Mouse (Mus musculus) layer of hippocampus, adult 9-10 months (tissue): ENCODE data around the gene Acvr1.
A peak's percentile ranks its signal among the peaks of the same experiment; 100 is the strongest.

Experiments used
- DNase-seq: peaks from one replicate; pipeline ENCODE4 v3.0.0; 2022; ENCODE audit warnings: low spot score

Gene Acvr1

GRCm38 (mm10) chr2:58557045-58557845 lies 9.7 kb downstream of the Acvr1 start:
- no peak for DNase-seq

DNA sequence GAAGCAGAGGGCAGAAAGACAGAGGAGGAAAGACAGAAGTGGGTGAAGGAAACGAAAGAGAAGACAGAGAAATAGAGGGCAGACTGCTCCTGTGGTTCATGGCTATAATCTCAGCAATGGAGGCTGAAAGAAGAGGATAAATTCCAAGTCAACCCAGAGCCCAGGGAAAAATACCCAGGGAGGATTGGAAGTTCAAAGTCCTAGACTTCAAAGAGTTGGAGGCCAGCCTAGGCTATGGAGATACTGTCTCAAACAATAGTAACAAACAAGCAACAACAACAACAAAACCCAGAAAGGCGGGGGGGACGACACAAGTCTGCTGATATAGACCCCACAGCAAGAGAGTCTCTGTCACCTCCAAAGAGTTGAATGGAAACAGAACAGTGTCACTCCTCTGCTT lies 14.7 kb downstream of the Acvr1 start:
- DNase-seq: no peak

- no peak for DNase-seq
Observed at GRCm38 (mm10) chr2:58551866-58552265, 15.1 kb downstream of the Acvr1 start.

DNA sequence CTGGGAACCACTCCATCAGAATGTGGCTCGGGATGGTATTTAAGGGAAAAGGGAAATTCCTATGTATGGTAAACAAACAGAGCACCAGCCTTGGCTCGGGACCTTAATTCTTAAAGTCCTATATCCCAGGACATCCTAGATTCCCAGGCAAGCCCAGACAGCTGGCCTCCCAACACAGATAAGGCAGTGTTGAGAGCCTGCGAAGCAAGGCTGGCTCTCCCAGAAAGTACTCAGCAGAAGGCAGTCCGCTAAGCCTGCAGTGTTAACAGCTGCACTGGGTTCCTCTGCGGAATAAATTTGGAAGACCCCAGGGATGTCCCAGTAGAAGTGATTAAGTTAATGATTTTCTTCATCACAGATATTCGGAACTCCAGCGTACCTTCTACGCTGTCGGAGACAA lies 16.5 kb downstream of the Acvr1 start:
- no peak for DNase-seq

DNA sequence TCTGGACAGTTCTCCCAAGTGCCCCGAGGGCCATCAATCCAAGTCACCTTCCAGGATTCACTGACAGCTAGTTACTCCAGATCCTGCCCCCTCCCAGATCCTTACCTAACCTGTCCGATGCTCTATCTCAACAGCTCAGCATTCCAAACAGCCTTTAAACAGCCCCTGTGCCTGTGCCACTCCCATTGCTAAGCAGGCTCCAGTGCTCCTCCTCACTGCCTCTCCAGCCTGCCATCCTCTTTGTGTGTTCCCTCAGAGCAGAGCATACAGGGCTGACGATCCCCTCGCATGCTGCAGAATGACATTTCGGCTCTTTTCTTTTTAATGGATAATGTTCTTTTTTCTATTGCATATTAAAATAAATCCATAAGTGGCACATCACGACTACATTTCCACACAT lies 17.0 kb downstream of the Acvr1 start:
- DNase-seq: no peak

GRCm38 (mm10) chr2:58548943-58549342 lies 18.0 kb downstream of the Acvr1 start:
- DNase-seq: no peak

GRCm38 (mm10) chr2:58546264-58546663 lies 20.7 kb downstream of the Acvr1 start:
- no peak for DNase-seq

DNA sequence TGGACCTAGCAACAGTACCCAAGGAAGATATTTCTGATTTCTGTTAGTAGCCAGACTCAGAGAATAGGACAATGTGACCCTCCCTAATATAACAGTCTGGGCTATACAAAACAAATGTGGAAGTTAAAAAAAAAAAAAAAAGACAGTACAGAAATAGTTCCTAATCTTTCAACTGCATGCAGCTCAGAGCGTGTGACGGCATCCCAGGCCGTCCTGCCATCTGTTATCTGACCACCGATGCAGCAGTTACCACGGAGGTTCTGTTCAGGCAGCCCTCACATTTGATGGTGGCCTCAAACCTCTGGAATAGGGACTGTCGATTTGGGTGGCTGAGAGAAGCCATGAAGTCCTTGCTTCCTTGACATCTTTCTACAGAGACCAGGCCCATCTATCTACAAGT lies 22.6 kb downstream of the Acvr1 start:
- no peak for DNase-seq

GRCm38 (mm10) chr2:58543252-58543651 lies 23.7 kb downstream of the Acvr1 start:
- no peak for DNase-seq

DNA sequence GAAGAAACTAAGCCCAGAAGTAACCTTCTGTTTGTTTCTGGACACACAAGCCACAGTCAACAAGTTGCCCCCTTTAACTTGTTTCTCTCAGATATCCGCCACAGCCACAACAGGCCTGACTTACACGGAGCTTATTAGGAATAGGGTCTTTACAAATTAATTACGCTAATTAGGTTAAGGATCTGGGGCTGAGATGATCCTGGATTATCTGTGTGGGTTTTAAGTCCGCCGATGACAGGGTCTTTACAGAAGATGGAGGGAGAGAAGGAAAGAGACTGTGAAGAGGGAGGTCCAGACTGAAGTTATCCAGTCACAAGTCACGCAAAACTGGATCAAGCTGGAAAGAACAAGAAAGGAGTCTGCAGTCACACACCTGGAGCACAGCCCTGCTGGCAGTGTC lies 28.8 kb downstream of the Acvr1 start:
- DNase-seq: no peak

DNA sequence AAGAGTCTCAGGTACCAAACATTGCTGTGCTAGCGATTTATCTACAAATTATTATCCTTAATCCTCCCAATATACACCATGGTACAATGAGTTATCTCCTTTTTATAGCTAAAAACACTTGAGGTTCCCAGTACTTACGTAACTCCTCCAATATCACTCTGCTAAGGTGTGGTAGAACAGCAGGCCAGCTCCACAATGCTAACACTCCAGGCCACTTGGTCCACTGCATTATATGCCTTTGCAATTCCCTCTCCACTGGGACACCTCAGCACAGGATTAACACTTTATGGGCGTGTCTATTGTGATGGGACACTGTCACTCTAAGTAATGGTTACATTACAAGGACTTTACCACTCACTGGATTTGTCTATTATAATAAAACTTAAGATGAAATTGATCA lies 30.2 kb downstream of the Acvr1 start:
- DNase-seq: no peak

DNA sequence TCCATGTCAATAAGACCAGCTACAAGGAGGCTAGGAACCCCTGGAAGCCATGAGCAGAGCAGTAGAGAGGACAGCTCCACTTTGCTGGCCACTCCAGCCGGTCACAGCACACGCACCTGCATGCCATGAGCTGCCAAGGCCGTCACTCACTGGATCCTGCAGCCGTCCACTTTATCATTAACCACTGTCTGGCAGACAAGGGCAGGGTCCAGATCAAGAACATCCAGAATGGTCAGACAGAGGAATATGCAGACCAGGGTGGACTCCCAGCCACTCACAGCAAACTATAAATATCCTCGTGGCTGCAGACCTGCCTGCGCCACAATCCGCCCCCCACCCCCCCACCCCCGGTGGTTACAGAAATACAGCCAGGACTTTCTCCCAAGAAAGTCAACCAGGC lies 31.7 kb downstream of the Acvr1 start:
- no peak for DNase-seq

- DNase-seq: no peak
Observed at GRCm38 (mm10) chr2:58534379-58534778, 32.6 kb downstream of the Acvr1 start.

GRCm38 (mm10) chr2:58533521-58534001 lies 33.4 kb downstream of the Acvr1 start:
- DNase-seq: no peak

DNA sequence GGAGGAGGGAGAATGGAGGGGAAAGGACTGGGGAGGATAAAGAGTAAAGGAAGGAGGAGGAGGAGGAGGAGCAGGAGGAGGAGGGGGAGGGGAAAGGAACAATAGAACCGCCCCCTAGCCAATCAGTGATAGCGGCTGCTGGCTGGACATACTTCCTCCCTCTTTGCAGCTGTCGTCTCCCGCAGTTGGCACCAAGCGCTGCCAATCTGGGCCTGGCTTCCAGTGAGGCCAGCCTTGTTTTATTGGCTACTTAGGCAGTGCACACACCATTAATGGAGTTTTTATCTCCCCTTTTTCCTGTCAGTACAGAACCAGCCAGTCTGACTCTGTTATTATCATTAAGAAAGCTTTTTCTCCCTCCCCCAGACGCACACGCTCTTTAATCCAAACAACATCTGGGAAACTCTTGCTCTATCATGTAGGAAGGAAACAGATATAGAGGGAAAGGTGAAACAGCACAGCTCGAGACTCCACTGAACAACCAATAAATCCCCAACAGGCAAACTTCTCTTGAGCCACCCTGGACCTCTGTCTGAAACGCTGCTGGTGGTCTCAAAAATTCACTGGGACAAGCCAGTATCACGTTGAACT lies 34.6 kb downstream of the Acvr1 start:
- peak; percentile 62 for DNase-seq

DNA sequence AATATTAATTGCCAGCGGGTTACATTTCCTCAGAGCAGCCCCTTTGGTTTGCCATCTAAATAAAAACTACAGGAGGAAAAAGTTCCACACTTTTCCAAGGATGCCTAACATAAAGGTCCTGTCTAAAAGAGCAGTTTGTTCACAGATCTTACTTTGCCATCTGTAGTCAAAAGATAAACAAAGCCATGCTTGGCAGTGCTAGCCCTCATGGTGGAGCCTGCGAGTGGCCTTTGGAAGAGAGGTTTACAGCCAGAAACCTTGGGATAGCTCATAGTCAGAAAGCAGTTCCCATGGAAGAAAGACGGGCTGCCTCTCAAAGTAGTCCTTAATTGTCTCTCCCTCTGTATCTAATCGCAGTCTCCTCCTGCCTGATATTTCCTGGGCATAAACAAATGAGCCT lies 36.4 kb downstream of the Acvr1 start:
- DNase-seq: no peak

DNA sequence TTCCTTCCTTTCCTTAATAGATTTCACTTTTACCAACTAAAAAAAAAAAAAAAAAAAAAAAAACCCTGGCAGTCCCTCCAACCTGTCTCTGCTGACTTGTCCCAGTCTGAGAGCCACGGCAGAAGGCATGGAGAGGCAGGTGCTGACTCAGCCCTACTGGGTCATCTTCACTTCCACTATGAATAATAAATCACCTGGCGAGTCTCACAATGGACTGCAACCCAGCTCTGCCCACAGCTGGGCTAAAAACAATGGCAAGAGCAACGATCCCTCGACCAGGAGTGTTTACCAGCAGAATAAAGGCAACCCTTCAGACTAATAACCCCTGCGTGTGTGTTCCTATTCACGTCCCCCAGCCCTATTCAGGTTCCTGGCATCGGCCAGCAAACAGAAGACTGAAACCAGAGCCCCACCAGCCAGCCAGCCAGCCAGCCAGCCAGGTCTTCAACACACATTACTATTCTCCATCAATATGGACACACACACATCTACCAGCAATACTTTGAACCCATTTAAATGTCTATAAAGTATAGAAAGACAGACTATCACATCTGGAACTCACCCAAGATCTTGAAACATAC lies 37.0 kb downstream of the Acvr1 start:
- no peak for DNase-seq

GRCm38 (mm10) chr2:58529384-58529783 lies 37.6 kb downstream of the Acvr1 start:
- no peak for DNase-seq

- no peak for DNase-seq
Observed at GRCm38 (mm10) chr2:58527786-58528185, 39.2 kb downstream of the Acvr1 start.

DNA sequence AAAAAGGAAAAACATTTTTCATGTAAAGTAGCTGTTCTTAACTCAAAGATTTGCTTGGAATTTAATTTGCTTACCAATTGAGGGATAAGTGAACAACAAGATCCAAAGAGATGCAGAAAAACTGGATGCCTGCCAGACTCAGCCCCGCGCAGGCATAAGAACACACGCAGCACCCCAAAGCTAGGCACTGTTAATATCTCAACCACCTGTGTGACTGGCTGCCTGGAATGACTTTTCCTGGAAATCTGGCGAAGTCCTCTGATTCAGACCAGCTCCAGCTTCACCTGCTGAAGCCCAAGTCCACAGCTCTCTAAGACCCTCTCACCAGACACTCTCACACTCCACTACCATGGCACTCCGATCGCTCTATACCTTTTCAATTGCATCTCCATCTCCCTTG lies 42.6 kb downstream of the Acvr1 start:
- DNase-seq: no peak

DNA sequence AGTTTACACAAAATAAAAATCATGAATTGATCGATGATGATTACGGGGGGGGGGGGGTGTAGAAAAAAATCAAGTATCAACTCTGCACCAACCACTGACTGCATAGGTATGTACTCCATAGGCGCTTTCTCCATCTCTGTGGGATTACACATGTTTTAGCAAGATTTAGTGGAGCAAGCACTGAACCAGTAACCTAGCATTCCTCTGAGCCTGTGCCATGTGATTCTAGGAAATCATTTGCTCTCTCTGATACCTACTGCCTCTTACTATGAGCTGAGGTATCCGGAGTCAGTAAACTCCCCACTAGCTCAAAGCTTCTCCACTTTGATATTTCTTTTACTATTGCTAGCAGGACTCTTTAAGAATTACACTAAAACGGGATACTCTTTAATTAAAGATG lies 43.1 kb downstream of the Acvr1 start:
- DNase-seq: no peak

DNA sequence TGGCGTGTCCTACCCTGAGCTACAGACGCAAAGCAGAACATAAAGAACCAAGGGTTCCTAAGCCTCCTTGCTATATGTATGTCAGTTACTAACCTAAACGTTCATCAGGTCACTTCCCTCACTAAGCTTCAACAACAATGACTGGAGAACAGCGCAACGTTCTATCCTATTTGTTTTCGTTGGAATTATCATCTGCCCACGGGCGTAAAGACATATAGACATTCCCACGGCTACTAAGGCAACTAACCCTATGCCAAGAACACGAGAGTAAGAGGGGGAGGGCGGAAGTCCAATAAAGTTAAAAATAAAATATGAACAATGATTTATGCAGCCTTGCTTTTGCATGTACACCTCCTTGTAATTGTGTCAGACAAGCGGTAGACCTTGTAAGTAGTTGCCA lies 43.9 kb downstream of the Acvr1 start:
- no peak for DNase-seq

DNA sequence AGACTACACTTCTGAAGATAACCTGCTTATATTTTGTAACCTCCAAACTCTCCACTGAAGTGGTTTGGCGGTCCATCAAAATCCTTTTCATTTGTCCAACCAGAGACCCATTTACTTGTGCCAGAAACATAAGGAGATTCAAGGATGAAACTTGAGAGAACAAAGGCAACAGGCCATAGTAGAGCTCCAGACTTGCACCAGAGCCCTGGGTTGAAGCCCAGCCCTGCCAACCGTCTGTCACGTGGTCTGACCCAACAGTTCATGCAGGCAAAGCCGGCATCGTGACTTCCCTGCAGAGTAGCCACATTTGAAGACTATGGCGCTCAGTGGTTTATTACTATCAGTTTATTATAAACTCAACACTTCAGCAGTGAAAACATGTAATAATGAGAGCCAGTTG lies 45.3 kb downstream of the Acvr1 start:
- DNase-seq: no peak
